Mouse (Mus musculus): ENCODE measurements at regions not wholly inside any gene's neighbourhood (a gene's known extent, or its start where the extent isn't known, plus 50 kb on each side); places are given as distances from the start of the nearest gene placed in this dataset.

- WGBS (ENCODE audit: insufficient replicate concordance): 67% methylated on average over 5 of the region's 5 CpGs
- no peak for DNase-seq
- TF ChIP-seq EP300 (IDR thresholded peaks at IDR 0.05; ENCODE audit: low read depth) (no peak), CTCF (IDR thresholded peaks at IDR 0.05; ENCODE audit: low read depth) (no peak)
Observed at GRCm38 (mm10) chr1:75946290-75946839, 400.3 kb downstream of the Slc4a3 start.

DNA sequence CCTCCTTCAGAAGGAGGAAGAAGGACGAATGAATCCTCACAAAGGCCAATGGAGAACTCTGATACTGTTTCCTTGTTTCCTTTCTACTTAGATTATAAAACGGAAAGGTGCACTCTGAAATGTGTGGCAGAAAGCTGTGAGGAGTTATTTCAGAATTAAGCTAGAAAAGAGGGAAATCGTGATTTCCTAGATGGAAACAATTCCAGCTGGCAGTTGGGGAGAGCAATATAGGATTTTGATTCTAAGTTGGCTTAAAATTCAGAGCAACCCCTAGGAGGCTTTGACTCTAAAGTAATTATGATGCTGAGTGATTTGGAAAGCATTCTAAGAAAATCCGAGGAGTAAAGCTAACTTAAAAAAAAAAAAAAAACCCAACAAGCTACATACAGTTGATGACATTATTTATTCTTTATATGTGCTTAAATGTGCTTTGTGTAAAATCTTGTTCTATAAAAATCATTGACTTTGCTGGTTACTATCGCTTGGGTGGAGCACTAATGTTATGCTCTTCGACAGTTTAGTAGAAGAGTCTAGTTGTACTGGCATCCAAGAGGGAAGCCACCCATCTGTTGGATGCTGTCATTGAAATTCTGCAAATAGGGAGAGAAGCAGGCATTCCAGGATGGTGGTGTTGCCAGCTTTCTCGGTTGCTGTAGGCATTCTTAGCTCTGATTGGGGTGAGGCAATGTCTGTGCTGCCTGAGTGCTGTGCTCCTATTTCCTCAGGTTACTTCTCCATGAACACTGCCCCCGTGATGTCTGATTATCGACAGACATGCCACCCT is 432.3 kb downstream of the Slc4a3 start:
- H3K27ac ChIP-seq (ENCODE audit: low read depth): no peak overlapping the region
- H3K9ac ChIP-seq (replicated peaks): no peak overlapping the region
- TF ChIP-seq EP300 (IDR thresholded peaks at IDR 0.05; ENCODE audit: low read depth): no peak
- no peak for TF ChIP-seq CTCF (IDR thresholded peaks at IDR 0.05; ENCODE audit: low read depth)
- no peaks in the 10 kb centered on the region for H3K9me3 ChIP-seq (ENCODE audit: low read length)
- H3K4me3 ChIP-seq (ENCODE audit: low read depth, low read length): no peak overlapping the region
- no peak for DNase-seq
- no peaks in the 10 kb centered on the region for H3K36me3 ChIP-seq (replicated peaks; ENCODE audit: insufficient read depth, low read length)
- ATAC-seq: no peak
- no peaks in the 10 kb centered on the region for H3K27me3 ChIP-seq (ENCODE audit: insufficient read depth, low read length)
- H3K4me1 ChIP-seq (ENCODE audit: insufficient read depth): no peaks in the 10 kb centered on the region
- 74% methylated on average over 9 of the region's 9 CpGs for WGBS (ENCODE audit: insufficient replicate concordance)
- H3K4me2 ChIP-seq (ENCODE audit: low read depth, low read length): no peak overlapping the region

More at GRCm38 (mm10) chr1:75946290-75946839, 400.3 kb downstream of the Slc4a3 start:
- ATAC-seq: no peak
- H3K27me3 ChIP-seq (ENCODE audit: insufficient read depth, low read length): no peaks in the 10 kb centered on the region
- no peaks in the 10 kb centered on the region for H3K4me1 ChIP-seq (ENCODE audit: insufficient read depth)
- no peaks in the 10 kb centered on the region for H3K9me3 ChIP-seq (ENCODE audit: low read length)
- H3K4me2 ChIP-seq (ENCODE audit: low read depth, low read length): no peak overlapping the region
- H3K4me3 ChIP-seq (ENCODE audit: low read depth, low read length): no peak overlapping the region
- H3K36me3 ChIP-seq (replicated peaks; ENCODE audit: insufficient read depth, low read length): no peaks in the 10 kb centered on the region
- no peak overlapping the region for H3K27ac ChIP-seq (ENCODE audit: low read depth)
- H3K9ac ChIP-seq (replicated peaks): no peak overlapping the region

DNA sequence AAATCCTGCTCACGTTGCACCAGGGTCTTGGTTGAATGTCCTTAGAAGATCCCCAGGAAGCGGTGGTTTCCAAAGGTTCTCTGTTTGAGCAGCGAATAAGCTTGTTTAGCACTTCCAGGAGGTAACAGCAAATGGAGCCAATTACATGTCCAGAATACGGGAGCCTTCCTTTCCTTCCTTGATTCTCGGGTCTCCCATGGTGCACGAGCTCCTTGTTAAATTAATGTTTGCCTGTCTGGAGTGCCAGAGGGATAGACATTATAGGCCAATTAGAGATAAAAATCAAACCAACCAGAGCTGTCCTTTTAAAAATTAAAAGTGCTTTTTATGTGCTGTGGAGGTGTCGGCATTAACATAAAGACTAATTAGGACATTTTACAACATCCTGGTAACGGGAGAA is 437.0 kb downstream of the Slc4a3 start:
- TF ChIP-seq EP300 (IDR thresholded peaks at IDR 0.05; ENCODE audit: low read depth): no peak
- no peak for TF ChIP-seq CTCF (IDR thresholded peaks at IDR 0.05; ENCODE audit: low read depth)
- no peaks in the 10 kb centered on the region for H3K36me3 ChIP-seq (replicated peaks; ENCODE audit: insufficient read depth, low read length)
- WGBS (ENCODE audit: insufficient replicate concordance): 77% methylated on average over 8 of the region's 8 CpGs
- H3K27me3 ChIP-seq (ENCODE audit: insufficient read depth, low read length): no peaks in the 10 kb centered on the region
- no peak overlapping the region for H3K27ac ChIP-seq (ENCODE audit: low read depth)
- H3K9ac ChIP-seq (replicated peaks): no peak overlapping the region
- H3K4me2 ChIP-seq (ENCODE audit: low read depth, low read length): no peak overlapping the region
- H3K9me3 ChIP-seq (ENCODE audit: low read length): no peaks in the 10 kb centered on the region
- no peak overlapping the region for H3K4me3 ChIP-seq (ENCODE audit: low read depth, low read length)
- no peak for DNase-seq
- no peak for ATAC-seq
- H3K4me1 ChIP-seq (ENCODE audit: insufficient read depth): no peaks in the 10 kb centered on the region

DNA sequence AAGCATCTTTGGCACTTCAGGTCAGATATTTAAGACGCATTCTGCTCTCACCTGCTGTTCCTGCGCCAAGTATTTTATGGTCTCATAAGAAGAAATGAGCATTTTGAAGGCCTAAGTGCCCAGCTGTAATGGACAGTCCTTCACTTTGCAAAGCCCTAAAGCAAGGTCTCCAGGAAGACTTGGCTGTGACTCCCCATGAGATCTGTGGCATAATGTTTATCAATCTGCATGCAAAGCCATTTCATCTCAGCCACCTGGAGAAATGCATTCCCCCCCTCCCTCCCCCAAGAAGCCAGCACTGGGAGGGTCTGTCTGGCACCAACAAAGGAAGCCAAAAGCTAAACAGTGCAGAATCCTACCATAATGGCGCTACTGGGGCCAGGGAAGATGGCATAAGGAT is 437.4 kb downstream of the Slc4a3 start:
- H3K4me2 ChIP-seq (ENCODE audit: low read depth, low read length): no peak overlapping the region
- no peak for ATAC-seq
- H3K27me3 ChIP-seq (ENCODE audit: insufficient read depth, low read length): no peaks in the 10 kb centered on the region
- TF ChIP-seq CTCF (IDR thresholded peaks at IDR 0.05; ENCODE audit: low read depth): no peak
- TF ChIP-seq EP300 (IDR thresholded peaks at IDR 0.05; ENCODE audit: low read depth): no peak
- H3K4me3 ChIP-seq (ENCODE audit: low read depth, low read length): no peak overlapping the region
- no peak for DNase-seq
- 79% methylated on average over 3 of the region's 3 CpGs for WGBS (ENCODE audit: insufficient replicate concordance)
- H3K9ac ChIP-seq (replicated peaks): no peak overlapping the region
- no peaks in the 10 kb centered on the region for H3K9me3 ChIP-seq (ENCODE audit: low read length)
- H3K4me1 ChIP-seq (ENCODE audit: insufficient read depth): no peaks in the 10 kb centered on the region
- H3K27ac ChIP-seq (ENCODE audit: low read depth): no peak overlapping the region
- H3K36me3 ChIP-seq (replicated peaks; ENCODE audit: insufficient read depth, low read length): no peaks in the 10 kb centered on the region

DNA sequence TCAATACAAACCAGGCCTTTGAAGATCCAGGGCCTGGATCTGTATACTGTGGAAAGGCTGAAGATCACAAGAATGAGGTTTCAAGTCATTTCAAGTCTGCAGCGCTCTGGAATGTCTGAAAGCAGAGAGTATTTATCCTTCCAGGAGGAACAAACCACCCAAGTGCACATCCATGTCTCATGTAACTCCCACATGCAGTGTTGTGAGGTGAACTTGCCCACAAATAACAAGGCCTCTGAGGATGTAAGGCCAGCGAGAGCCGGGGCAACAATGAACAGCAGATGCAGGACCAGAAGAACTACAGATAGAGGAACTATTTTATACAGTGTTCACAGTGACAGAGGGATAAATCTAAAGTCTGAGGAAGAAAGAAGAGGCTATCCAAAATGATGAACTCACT is 442.4 kb downstream of the Slc4a3 start:
- Histone ChIP-seq H3K4me2 (ENCODE audit: low read depth, low read length) (no peak overlapping the region), H3K9me3 (ENCODE audit: low read length) (no peaks in the 10 kb centered on the region), H3K4me1 (ENCODE audit: insufficient read depth) (no peaks in the 10 kb centered on the region), H3K9ac (replicated peaks) (no peak overlapping the region), H3K27ac (ENCODE audit: low read depth) (no peak overlapping the region), H3K36me3 (replicated peaks; ENCODE audit: insufficient read depth, low read length) (no peaks in the 10 kb centered on the region), H3K4me3 (ENCODE audit: low read depth, low read length) (no peak overlapping the region), H3K27me3 (ENCODE audit: insufficient read depth, low read length) (no peaks in the 10 kb centered on the region)
- DNase-seq (no peak), ATAC-seq (no peak)
- TF ChIP-seq CTCF (IDR thresholded peaks at IDR 0.05; ENCODE audit: low read depth): no peak
- no peak for TF ChIP-seq EP300 (IDR thresholded peaks at IDR 0.05; ENCODE audit: low read depth)
- WGBS (ENCODE audit: insufficient replicate concordance): 72% methylated on average over 3 of the region's 3 CpGs

DNA sequence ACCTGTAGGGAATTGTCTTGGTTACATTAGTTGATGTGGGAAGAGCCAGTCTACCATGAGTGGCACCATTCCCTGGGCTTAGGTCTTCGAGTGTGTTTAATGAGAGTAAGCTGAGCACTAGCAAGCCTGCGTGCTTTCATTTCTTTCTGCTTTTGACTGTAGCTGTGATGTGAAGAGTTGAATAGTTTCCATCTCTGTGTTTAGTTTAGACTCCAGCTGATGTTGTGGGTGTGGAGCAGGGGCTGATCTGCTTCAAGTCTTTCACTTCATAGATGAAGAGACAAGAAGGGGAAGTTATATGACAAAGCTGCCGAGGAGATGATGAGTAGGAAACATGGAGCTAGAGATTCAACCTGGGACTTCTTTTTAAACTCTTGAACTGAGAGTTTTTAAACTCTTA is 446.0 kb downstream of the Slc4a3 start:
- no peaks in the 10 kb centered on the region for H3K27me3 ChIP-seq (ENCODE audit: insufficient read depth, low read length)

More for the DNA sequence above, 446.0 kb downstream of the Slc4a3 start:
- Histone ChIP-seq H3K9me3 (ENCODE audit: low read length) (no peaks in the 10 kb centered on the region), H3K4me1 (ENCODE audit: insufficient read depth) (no peaks in the 10 kb centered on the region), H3K4me3 (ENCODE audit: low read depth, low read length) (no peak overlapping the region), H3K36me3 (replicated peaks; ENCODE audit: insufficient read depth, low read length) (no peaks in the 10 kb centered on the region), H3K27ac (ENCODE audit: low read depth) (no peak overlapping the region), H3K9ac (replicated peaks) (no peak overlapping the region), H3K4me2 (ENCODE audit: low read depth, low read length) (no peak overlapping the region)
- DNase-seq (no peak), ATAC-seq (no peak)
- TF ChIP-seq EP300 (IDR thresholded peaks at IDR 0.05; ENCODE audit: low read depth): no peak
- no peak for TF ChIP-seq CTCF (IDR thresholded peaks at IDR 0.05; ENCODE audit: low read depth)
- WGBS (ENCODE audit: insufficient replicate concordance): 74% methylated on average over 3 of the region's 3 CpGs

All from liver, postnatal 0 days (tissue).